Mouse (Mus musculus) MEL (cell line): ENCODE measurements around the gene 4930558K02Rik. TPM values are rescaled to one million over a fixed set of nuclear protein-coding genes. Genes with fewer than 3 reads are reported as not detected.

Experiments
- DNase-seq: peaks from one replicate; pipeline ENCODE4 v3.0.0; 2011; ENCODE audit warnings: low read depth, low spot score
- H3K27ac ChIP-seq: 2 replicates; pipeline ENCODE4 v1.5.1; 2012; ENCODE audit warnings: low read depth, mild to moderate bottlenecking, control low read depth, low read length, moderate library complexity; ENCODE audit not compliant: control insufficient read depth
- H3K27me3 ChIP-seq, 2 experiments: fragments of 150-350 bp in 1 of 2; sonication (generic) in 1 of 2; 2 replicates each; pipeline ENCODE4 v1.6.1; 2012; ENCODE audit warnings: low read length in 2 of 2, mild to moderate bottlenecking in 2 of 2, improper control_type of control experiment in 1 of 2, moderate library complexity in 1 of 2; ENCODE audit not compliant: insufficient read depth in 2 of 2, control insufficient read depth in 1 of 2
- H3K36me3 ChIP-seq, 2 experiments: 2 replicates each; pipeline ENCODE4 v1.6.1; 2012 to 2014; ENCODE audit warnings: low read length in 2 of 2, improper control_type of control experiment in 1 of 2, inconsistent platforms in 1 of 2, mild to moderate bottlenecking in 1 of 2; ENCODE audit not compliant: insufficient read depth in 2 of 2, control insufficient read depth in 1 of 2
- H3K4me1 ChIP-seq, 2 experiments: fragments of 150-350 bp in 1 of 2; sonication (generic) in 1 of 2; 2 replicates each; pipeline ENCODE4 v1.6.1; 2012; ENCODE audit warnings: low read length in 2 of 2, improper control_type of control experiment in 1 of 2, mild to moderate bottlenecking in 1 of 2; ENCODE audit not compliant: insufficient read depth in 2 of 2, control insufficient read depth in 1 of 2
- H3K4me3 ChIP-seq, 2 experiments: fragments of 150-350 bp in 1 of 2; sonication (generic) in 1 of 2; 2 replicates each; pipeline ENCODE4 v1.5.1; 2012; ENCODE audit warnings: low read depth in 2 of 2, low read length in 2 of 2, mild to moderate bottlenecking in 2 of 2, moderate library complexity in 2 of 2, control low read depth in 1 of 2, improper control_type of control experiment in 1 of 2; ENCODE audit not compliant: control insufficient read depth in 1 of 2, insufficient read depth in 1 of 2
- H3K79me2 ChIP-seq: 2 replicates; pipeline ENCODE4 v1.6.1; 2012; ENCODE audit warnings: mild to moderate bottlenecking, low read length, moderate library complexity; ENCODE audit not compliant: control insufficient read depth, poor library complexity, insufficient read depth
- H3K9ac ChIP-seq: 2 replicates; pipeline ENCODE4 v1.6.1; 2012; ENCODE audit warnings: low read depth, mild to moderate bottlenecking, control low read depth, low read length, moderate library complexity; ENCODE audit not compliant: control insufficient read depth, poor library complexity, severe bottlenecking
- H3K9me3 ChIP-seq: fragments of 150-350 bp; sonication (generic); replicated peaks from 2 replicates; pipeline ENCODE4 v1.6.1; 2012; ENCODE audit warnings: mild to moderate bottlenecking, low read length, improper control_type of control experiment, moderate library complexity; ENCODE audit not compliant: insufficient read depth
- CHD1 ChIP-seq: IDR thresholded peaks from 2 replicates; pipeline ENCODE4 v1.6.1; 2012; ENCODE audit warnings: low read depth, mild to moderate bottlenecking, inconsistent platforms, low read length, improper control_type of control experiment
- CHD2 ChIP-seq: IDR thresholded peaks from 2 replicates; pipeline ENCODE4 v1.6.1; 2011; ENCODE audit warnings: low read length, improper control_type of control experiment
- CTCF ChIP-seq, 3 experiments: IDR thresholded peaks in 2 of 3; conservative IDR thresholded peaks in 1 of 3; 2 replicates each; pipeline ENCODE4 v1.5.1; 2011 to 2012; ENCODE audit warnings: low read length in 3 of 3, low read depth in 2 of 3, mild to moderate bottlenecking in 2 of 3, improper control_type of control experiment in 1 of 3, inconsistent platforms in 1 of 3, mixed read lengths in 1 of 3, moderate library complexity in 1 of 3; ENCODE audit not compliant: control insufficient read depth in 1 of 3, insufficient read depth in 1 of 3, poor library complexity in 1 of 3, severe bottlenecking in 1 of 3
- GABPA ChIP-seq: IDR thresholded peaks from 2 replicates; pipeline ENCODE4 v1.6.1; 2012; ENCODE audit warnings: low read depth, mild to moderate bottlenecking, inconsistent platforms, low read length, improper control_type of control experiment, moderate library complexity
- GATA1 ChIP-seq: IDR thresholded peaks from 2 replicates; pipeline ENCODE4 v1.6.1; 2011; ENCODE audit warnings: low read depth, low read length, improper control_type of control experiment
- HCFC1 ChIP-seq: IDR thresholded peaks from 2 replicates; pipeline ENCODE4 v1.6.1; 2012; ENCODE audit warnings: low read depth, mild to moderate bottlenecking, inconsistent platforms, low read length, improper control_type of control experiment, moderate library complexity
- KAT2A ChIP-seq: conservative IDR thresholded peaks from 2 replicates; pipeline ENCODE4 v1.6.1; 2012; ENCODE audit warnings: low read depth, low read length, improper control_type of control experiment, inconsistent platforms
- MAX ChIP-seq: IDR thresholded peaks from 2 replicates; pipeline ENCODE4 v1.6.1; 2011; ENCODE audit warnings: low read length, improper control_type of control experiment
- MAZ ChIP-seq: IDR thresholded peaks from 2 replicates; pipeline ENCODE4 v1.6.1; 2012; ENCODE audit warnings: low read depth, mild to moderate bottlenecking, inconsistent platforms, low read length, improper control_type of control experiment
- MEF2A ChIP-seq: IDR thresholded peaks from 2 replicates; pipeline ENCODE4 v1.6.1; 2014; ENCODE audit warnings: low read depth, mild to moderate bottlenecking, inconsistent platforms, low read length, improper control_type of control experiment; ENCODE audit not compliant: poor library complexity, insufficient replicate concordance, severe bottlenecking; ENCODE audit errors: extremely low read depth
- NELFE ChIP-seq: IDR thresholded peaks from 2 replicates; pipeline ENCODE4 v1.6.1; 2011; ENCODE audit warnings: low read depth, low read length, improper control_type of control experiment
- NRF1 ChIP-seq: IDR thresholded peaks from 2 replicates; pipeline ENCODE4 v1.6.1; 2014; ENCODE audit warnings: low read depth, mild to moderate bottlenecking, inconsistent platforms, low read length, improper control_type of control experiment, moderate library complexity; ENCODE audit not compliant: poor library complexity, insufficient read depth, severe bottlenecking
- POLR2AphosphoS2 ChIP-seq: IDR thresholded peaks from 2 replicates; pipeline ENCODE4 v1.6.1; 2011; ENCODE audit warnings: low read length, improper control_type of control experiment
- SIN3A ChIP-seq: IDR thresholded peaks from 2 replicates; pipeline ENCODE4 v1.6.1; 2012; ENCODE audit warnings: low read length, improper control_type of control experiment, inconsistent platforms
- SMC3 ChIP-seq: IDR thresholded peaks from 2 replicates; pipeline ENCODE4 v1.6.1; 2011; ENCODE audit warnings: low read depth, low read length, improper control_type of control experiment
- TAL1 ChIP-seq: IDR thresholded peaks from 2 replicates; pipeline ENCODE4 v1.6.1; 2012; ENCODE audit warnings: mild to moderate bottlenecking, inconsistent platforms, low read length, moderate library complexity, mixed read lengths
- UBTF ChIP-seq: IDR thresholded peaks from 2 replicates; pipeline ENCODE4 v1.6.1; 2012; ENCODE audit warnings: low read depth, mild to moderate bottlenecking, inconsistent platforms, low read length, improper control_type of control experiment, moderate library complexity, borderline replicate concordance; ENCODE audit not compliant: insufficient read depth
- USF1 ChIP-seq: IDR thresholded peaks from 2 replicates; pipeline ENCODE4 v1.6.1; 2014; ENCODE audit warnings: low read depth, mild to moderate bottlenecking, inconsistent platforms, low read length, improper control_type of control experiment, moderate library complexity
- USF2 ChIP-seq, 2 experiments: IDR thresholded peaks; 2 replicates each; pipeline ENCODE4 v1.6.1; 2011 to 2012; ENCODE audit warnings: improper control_type of control experiment in 2 of 2, low read length in 2 of 2, borderline replicate concordance in 1 of 2, inconsistent platforms in 1 of 2, low read depth in 1 of 2, mild to moderate bottlenecking in 1 of 2; ENCODE audit not compliant: insufficient read depth in 1 of 2
- ZKSCAN1 ChIP-seq: IDR thresholded peaks from 2 replicates; pipeline ENCODE4 v1.6.1; 2012; ENCODE audit warnings: low read depth, mild to moderate bottlenecking, inconsistent platforms, low read length, improper control_type of control experiment, moderate library complexity
- ZMIZ1 ChIP-seq: IDR thresholded peaks from 2 replicates; pipeline ENCODE4 v1.6.1; 2012; ENCODE audit warnings: low read depth, mild to moderate bottlenecking, inconsistent platforms, low read length, improper control_type of control experiment, moderate library complexity
- ZNF384 ChIP-seq: IDR thresholded peaks from 2 replicates; pipeline ENCODE4 v1.6.1; 2012; ENCODE audit warnings: low read depth, mild to moderate bottlenecking, inconsistent platforms, low read length, improper control_type of control experiment
- polyA plus RNA-seq, 2 experiments: library from polyadenylated mRNA; stranded (reverse) in 1 of 2; unstranded in 1 of 2; fragments of >175 nt in 1 of 2; fragments of >200 nt in 1 of 2; gene quantifications; 2 replicates each; pipeline versions ENCODE4 v1.2.1 to v1.2.4; 2012; ENCODE audit warnings: low replicate concordance in 2 of 2, low read depth in 1 of 2; ENCODE audit not compliant: insufficient read length in 2 of 2, insufficient read depth in 1 of 2, missing spikeins in 1 of 2
- total RNA-seq: library from RNA; depleted of rRNA; stranded (reverse); fragments of 300-350 nt; gene quantifications from 2 replicates; pipeline ENCODE4 v1.2.3, GENCODE M21; 2012

The 4930558K02Rik gene
- total and polyA plus RNA-seq, 3 experiments, result not detected

DNA sequence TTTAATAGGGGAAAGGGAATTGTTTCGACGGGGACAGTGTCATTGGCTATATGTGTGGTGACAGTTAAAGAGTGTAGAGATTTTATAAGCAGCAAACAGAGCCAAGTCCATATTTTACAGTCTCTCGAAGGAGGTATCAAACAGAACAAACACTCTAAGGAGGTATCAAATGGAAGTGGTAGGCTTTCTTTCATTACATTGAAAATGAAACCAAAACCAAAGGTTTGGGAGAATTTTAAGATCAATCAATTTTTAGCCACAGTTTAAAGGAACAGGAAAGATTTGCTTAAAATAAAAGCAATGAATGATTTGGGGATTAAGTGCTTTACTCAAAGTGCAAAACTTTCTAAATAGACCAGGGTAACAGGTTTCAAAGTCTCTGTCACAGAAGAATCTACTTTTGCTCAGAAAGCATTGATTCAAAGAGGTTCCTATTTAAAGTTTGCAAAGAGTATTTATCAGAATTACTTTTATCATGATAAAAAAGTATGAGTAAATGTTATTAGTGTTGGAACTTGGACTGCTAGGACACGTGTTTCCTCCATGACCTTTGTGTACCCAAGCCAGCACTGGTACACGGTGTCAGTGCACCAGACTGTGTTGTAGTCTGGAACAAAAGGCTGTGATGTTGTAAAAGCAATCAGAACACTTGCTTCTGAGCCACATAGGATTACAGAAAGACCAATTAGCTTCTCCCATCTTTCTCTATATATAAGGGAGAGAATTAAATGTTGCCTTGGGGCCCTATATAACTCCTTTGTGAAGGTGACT, 28.2 kb downstream of the 4930558K02Rik start:
- Histone ChIP-seq H3K27me3 (no peaks in the 10 kb centered on the region; a peak in 1 of 4 replicates), H3K4me3 (peak overlapping the region in 1 of 2 experiments; percentile 7; a peak in 3 of 4 replicates), H3K79me2 (no peaks in the 10 kb centered on the region), H3K9ac (no peak overlapping the region), H3K36me3 (no peaks in the 10 kb centered on the region), H3K27ac (no peak overlapping the region)
- DNase-seq, result no peak
- no peak for TF ChIP-seq CHD2
- TF ChIP-seq POLR2AphosphoS2, result no peak
- no peak for TF ChIP-seq MAX
- no peak for TF ChIP-seq KAT2A
- no peak for TF ChIP-seq USF2 (IDR thresholded peaks at IDR 0.05; ENCODE audit: borderline replicate concordance in 1 of 2, insufficient read depth in 1 of 2, low read depth in 1 of 2, low read length in 2 of 2)
- no peak for TF ChIP-seq UBTF
- TF ChIP-seq ZMIZ1, result no peak
- no peak for TF ChIP-seq USF1
- TF ChIP-seq HCFC1, result no peak
- no peak for TF ChIP-seq ZKSCAN1
- no peak for TF ChIP-seq SIN3A
- TF ChIP-seq MAZ, result no peak
- TF ChIP-seq, all 39 proteins: peak for 0
- Histone ChIP-seq H3K9me3 (no peaks in the 10 kb centered on the region), H3K4me1 (0 out of 4 replicates have a peak, but pooled peaks cover 0 to 3% of the 10 kb centered on the region in 2 experiments)

DNA sequence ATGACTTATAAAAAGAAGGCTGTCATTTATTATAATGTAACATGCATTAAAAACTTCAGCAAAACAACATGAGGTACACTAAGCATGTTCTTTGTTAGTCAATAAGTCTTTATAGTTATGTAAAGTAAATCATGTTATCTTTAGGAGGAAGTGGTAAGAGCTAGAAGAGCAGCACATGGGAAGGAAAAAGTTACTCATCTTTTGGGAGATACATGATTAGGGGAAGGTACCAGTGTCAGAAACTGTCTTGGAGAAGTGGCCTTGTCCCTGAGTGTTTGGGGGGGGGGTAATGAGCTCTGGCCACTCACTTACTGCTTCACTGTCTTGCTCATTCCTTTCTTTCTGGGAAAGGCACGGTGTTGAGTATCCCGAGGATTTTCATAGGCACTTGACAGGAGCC, 37.4 kb downstream of the 4930558K02Rik start:
- no peaks in the 10 kb centered on the region for H3K79me2 ChIP-seq
- no peak for TF ChIP-seq ZNF384
- TF ChIP-seq GATA1, result no peak
- no peak for TF ChIP-seq MAZ
- TF ChIP-seq, all 39 proteins: peak for 0
- Histone ChIP-seq H3K4me1 (no peaks in the 10 kb centered on the region; a peak in 1 of 4 replicates), H3K27ac (no peak overlapping the region), H3K4me3 (no peak overlapping the region), H3K9ac (no peak overlapping the region), H3K27me3 (no peaks in the 10 kb centered on the region), H3K36me3 (no peaks in the 10 kb centered on the region), H3K9me3 (no peaks in the 10 kb centered on the region)
- no peak for DNase-seq

DNA sequence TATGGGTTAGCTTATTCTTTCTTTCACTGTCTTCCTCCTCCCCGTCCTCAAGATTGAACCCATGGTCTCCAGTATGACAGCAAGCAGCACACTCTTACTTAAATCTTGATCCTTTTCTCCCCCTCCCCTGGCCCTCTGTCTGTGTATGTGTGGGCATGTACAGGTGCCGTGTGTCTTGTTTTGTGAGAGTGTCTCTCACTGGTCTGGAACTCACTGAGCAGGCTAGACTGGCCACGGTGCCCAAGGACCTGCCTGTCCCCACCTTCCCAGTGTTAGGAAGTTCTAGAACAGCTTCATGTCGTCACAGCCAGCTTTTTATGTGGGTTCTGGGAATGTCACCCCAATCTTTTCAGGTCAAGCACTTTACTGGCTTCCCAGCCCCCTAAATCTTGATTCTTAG, 47.1 kb downstream of the 4930558K02Rik start:
- no peak overlapping the region for H3K9ac ChIP-seq
- no peak for DNase-seq
- H3K9me3 ChIP-seq, result no peaks in the 10 kb centered on the region
- H3K27ac ChIP-seq, result no peak overlapping the region
- TF ChIP-seq HCFC1 (no peak), CHD1 (no peak), GABPA (no peak), MAX (no peak), MEF2A (no peak), NRF1 (no peak), TAL1 (no peak), NELFE (no peak), POLR2AphosphoS2 (no peak), SMC3 (no peak), CTCF (IDR thresholded peaks at IDR 0.05 in 2 of 3, conservative IDR thresholded peaks at IDR 0.05 in 1 of 3; ENCODE audit: control insufficient read depth in 1 of 3, insufficient read depth in 1 of 3, low read depth in 2 of 3, low read length in 3 of 3, poor library complexity in 1 of 3, severe bottlenecking in 1 of 3) (no peak)
- no peaks in the 10 kb centered on the region for H3K36me3 ChIP-seq
- no peaks in the 10 kb centered on the region for H3K79me2 ChIP-seq
- H3K4me3 ChIP-seq, result no peak overlapping the region
- H3K27me3 ChIP-seq, result 0 out of 4 replicates have a peak, but pooled peaks cover 0 to 1% of the 10 kb centered on the region in 2 experiments
- H3K4me1 ChIP-seq, result no peaks in the 10 kb centered on the region
